Mouse (Mus musculus): ENCODE measurements at regions not wholly inside any gene's neighbourhood (a gene's known extent, or its start where the extent isn't known, plus 50 kb on each side); places are given as distances from the start of the nearest gene placed in this dataset.

GRCm38 (mm10) chrX:76942136-76942535 is 339.4 kb upstream of the Cldn34d start:
- in situ Hi-C loops (cut with MseI, MboI): loop anchor here (10.0 kb wide), 1 partner anchor 107 kb away; no protein-coding TSS in a partner anchor

- in situ Hi-C loops (cut with MseI, MboI): loop anchor here in 1 of 2 experiments (10.0 kb wide), 1 partner anchor 124 kb away; no protein-coding TSS in a partner anchor
Observed at GRCm38 (mm10) chrX:76938315-76938714, 335.6 kb upstream of the Cldn34d start.
